Mouse (Mus musculus): ENCODE data around the gene Sort1. TPM values are rescaled to one million over a fixed set of nuclear protein-coding genes. Genes with fewer than 3 reads are reported as not detected.

Sort1 gene
- polyA plus RNA-seq, 1 experiment from 2014 or later: 7.6 TPM

DNA sequence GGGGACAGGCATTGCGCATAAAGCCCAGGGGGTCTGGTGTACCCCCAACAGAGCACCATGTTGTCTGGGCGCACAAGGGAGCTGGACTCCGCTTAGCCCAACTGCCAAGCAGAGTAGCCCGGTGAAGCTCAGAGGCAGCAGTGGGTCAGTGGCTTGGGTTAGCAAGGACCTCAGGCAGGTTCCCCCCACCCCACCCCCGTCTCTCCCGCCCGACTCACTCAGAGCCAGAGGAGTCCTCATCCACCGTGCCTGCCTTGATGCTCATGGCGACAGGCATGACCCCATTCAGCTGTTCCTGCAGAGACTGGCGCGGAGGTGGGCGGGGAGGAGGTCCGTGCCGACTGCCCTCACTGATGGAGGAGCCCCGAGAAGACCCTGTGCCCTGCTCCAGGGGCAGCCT lies 108.9 kb downstream of the Sort1 start:
- no peak for ATAC-seq (ENCODE audit: low FRiP score, low TSS enrichment)

DNA sequence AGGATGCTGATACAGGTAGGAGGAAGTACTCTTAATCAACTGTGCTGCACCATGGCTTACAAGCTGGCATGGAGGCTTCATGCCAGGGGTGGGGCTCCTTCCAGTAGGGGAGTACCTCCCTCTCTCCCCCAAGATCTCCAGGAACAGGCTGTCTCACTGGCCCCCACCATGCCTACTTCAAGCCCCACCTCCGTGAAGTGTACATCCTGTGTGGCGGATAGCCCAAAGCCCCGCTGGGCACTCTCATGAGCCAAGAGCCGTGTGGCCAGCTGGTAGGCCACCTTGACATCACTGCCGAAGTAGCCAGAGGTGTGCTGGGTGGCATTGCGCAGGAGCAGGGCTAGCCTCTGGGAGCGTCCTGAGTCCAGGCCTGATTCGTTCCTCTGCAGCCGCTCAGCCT lies 114.4 kb downstream of the Sort1 start:
- Histone ChIP-seq H3K27me3 (ENCODE audit: insufficient read depth, low read length) (no peaks in the 10 kb centered on the region), H3K4me3 (ENCODE audit: low read length) (no peak overlapping the region), H3K36me3 (ENCODE audit: insufficient read depth, low read length) (peaks cover 43% of the 10 kb centered on the region), H3K9ac (replicated peaks; ENCODE audit: low read length) (no peak overlapping the region), H3K4me2 (replicated peaks; ENCODE audit: low read depth, low read length) (no peak overlapping the region), H3K27ac (ENCODE audit: low read length) (no peak overlapping the region), H3K9me3 (ENCODE audit: low read length) (no peaks in the 10 kb centered on the region), H3K4me1 (ENCODE audit: insufficient read depth, low read length) (peaks cover 4% of the 10 kb centered on the region; the same call in 1 of the 2 replicates)
- no peak for ATAC-seq (ENCODE audit: low FRiP score, low TSS enrichment)
- 88% methylated on average over 9 of the region's 9 CpGs for WGBS

More for the DNA sequence above, 108.9 kb downstream of the Sort1 start:
- 49% methylated on average over 15 of the region's 15 CpGs for whole genome bisulfite sequencing
- peaks cover 8% of the 10 kb centered on the region for H3K36me3 ChIP-seq (ENCODE audit: insufficient read depth, low read length)
- H3K4me2 ChIP-seq (replicated peaks; ENCODE audit: low read depth, low read length): peak overlapping the region; percentile 36
- no peaks in the 10 kb centered on the region for H3K9me3 ChIP-seq (ENCODE audit: low read length)
- peak overlapping the region; percentile 73 for H3K27ac ChIP-seq (ENCODE audit: low read length)
- H3K9ac ChIP-seq (replicated peaks; ENCODE audit: low read length): no peak overlapping the region
- H3K27me3 ChIP-seq (ENCODE audit: insufficient read depth, low read length): no peaks in the 10 kb centered on the region
- H3K4me1 ChIP-seq (ENCODE audit: insufficient read depth, low read length): peaks cover 26% of the 10 kb centered on the region
- no peak overlapping the region; the same call in 1 of the 2 replicates for H3K4me3 ChIP-seq (ENCODE audit: low read length)

- Histone ChIP-seq H3K4me1 (ENCODE audit: insufficient read depth, low read length) (peaks cover 14% of the 10 kb centered on the region), H3K27me3 (ENCODE audit: insufficient read depth, low read length) (no peaks in the 10 kb centered on the region), H3K27ac (ENCODE audit: low read length) (no peak overlapping the region), H3K9me3 (ENCODE audit: low read length) (no peaks in the 10 kb centered on the region), H3K4me3 (ENCODE audit: low read length) (no peak overlapping the region), H3K36me3 (ENCODE audit: insufficient read depth, low read length) (peaks cover 43% of the 10 kb centered on the region), H3K4me2 (replicated peaks; ENCODE audit: low read depth, low read length) (no peak overlapping the region), H3K9ac (replicated peaks; ENCODE audit: low read length) (no peak overlapping the region)
- no peak for ATAC-seq (ENCODE audit: low FRiP score, low TSS enrichment)
- WGBS: 87% methylated on average over 5 of the region's 5 CpGs
These were observed 116.6 kb downstream of the Sort1 start for GRCm38 (mm10) chr3:108400442-108400841.

DNA sequence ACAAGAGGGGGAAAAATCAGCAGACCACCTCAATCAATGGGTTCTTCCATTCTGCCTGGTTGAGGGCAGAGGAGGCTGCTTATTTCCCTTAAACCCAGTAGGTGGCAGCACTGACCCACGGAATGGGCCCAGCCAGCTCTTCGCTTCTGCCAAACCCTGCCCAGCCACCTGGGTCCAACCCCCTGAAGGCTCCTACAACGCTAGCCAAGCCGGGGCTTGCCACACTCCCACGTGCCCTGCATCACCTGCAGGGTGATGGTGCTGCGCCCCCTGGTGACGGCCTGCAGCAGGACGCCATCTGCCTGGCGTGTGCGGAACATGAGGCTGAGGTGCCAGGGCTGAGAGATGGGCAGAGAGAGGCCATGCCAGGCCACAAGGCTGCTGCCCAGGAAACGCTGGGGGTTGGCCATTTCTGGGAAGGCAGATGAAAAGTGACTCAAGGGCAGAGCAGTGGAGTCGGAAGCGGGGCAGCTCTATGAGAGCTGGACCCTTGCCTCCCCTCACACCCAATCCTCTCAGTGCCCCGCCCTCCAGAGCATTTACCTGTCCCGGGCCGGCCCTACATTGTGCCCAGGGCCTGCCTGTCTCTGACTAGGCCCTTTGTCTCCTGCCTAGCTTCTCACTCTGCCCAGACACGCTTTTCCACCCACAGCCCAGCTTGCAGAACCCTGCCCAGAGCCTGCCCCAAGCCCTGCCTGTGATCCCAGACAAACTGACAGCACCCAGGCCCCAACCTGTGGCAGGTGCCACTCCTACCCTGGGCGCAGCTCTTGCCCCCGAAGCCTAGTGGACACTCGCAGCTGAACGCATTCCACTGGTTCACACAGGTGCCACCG lies 118.0 kb downstream of the Sort1 start:
- Histone ChIP-seq H3K4me1 (ENCODE audit: insufficient read depth, low read length) (peaks cover 25% of the 10 kb centered on the region), H3K27ac (ENCODE audit: low read length) (no peak overlapping the region), H3K36me3 (ENCODE audit: insufficient read depth, low read length) (peaks cover 47% of the 10 kb centered on the region), H3K4me2 (replicated peaks; ENCODE audit: low read depth, low read length) (peak overlapping the region; percentile 36), H3K4me3 (ENCODE audit: low read length) (0 out of 2 replicates have a peak overlapping the region, but pooled peaks have one; percentile 10), H3K27me3 (ENCODE audit: insufficient read depth, low read length) (no peaks in the 10 kb centered on the region), H3K9me3 (ENCODE audit: low read length) (no peaks in the 10 kb centered on the region), H3K9ac (replicated peaks; ENCODE audit: low read length) (peak overlapping the region; percentile 31; the same call in 1 of the 2 replicates)
- WGBS: 40% methylated on average over 22 of the region's 22 CpGs
- ATAC-seq (ENCODE audit: low FRiP score, low TSS enrichment): peak; percentile 93

DNA sequence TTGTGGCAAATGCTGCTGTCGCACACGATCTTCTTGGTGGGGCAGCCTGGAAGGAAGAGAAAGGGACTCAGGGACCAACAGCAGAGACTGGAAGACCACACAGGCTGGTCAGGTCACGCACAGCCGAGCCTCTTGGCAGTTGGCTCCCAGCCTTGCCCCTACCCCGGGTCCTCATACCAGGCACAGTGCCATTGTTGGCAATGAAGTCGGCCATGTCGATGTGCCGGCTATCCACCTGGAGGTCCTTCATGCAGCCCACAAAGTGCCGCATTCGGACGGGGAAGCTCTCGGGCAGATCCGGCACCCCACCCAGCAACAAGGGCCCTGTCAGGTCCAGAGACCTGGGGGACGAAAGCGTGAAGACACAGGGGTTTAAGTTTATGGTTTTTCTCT lies 118.6 kb downstream of the Sort1 start:
- Histone ChIP-seq H3K27me3 (ENCODE audit: insufficient read depth, low read length) (no peaks in the 10 kb centered on the region), H3K36me3 (ENCODE audit: insufficient read depth, low read length) (peaks cover 48% of the 10 kb centered on the region), H3K4me2 (replicated peaks; ENCODE audit: low read depth, low read length) (no peak overlapping the region), H3K4me3 (ENCODE audit: low read length) (no peak overlapping the region), H3K9me3 (ENCODE audit: low read length) (no peaks in the 10 kb centered on the region), H3K27ac (ENCODE audit: low read length) (no peak overlapping the region), H3K9ac (replicated peaks; ENCODE audit: low read length) (no peak overlapping the region), H3K4me1 (ENCODE audit: insufficient read depth, low read length) (peaks cover 25% of the 10 kb centered on the region)
- 89% methylated on average over 15 of the region's 15 CpGs for WGBS
- ATAC-seq (ENCODE audit: low FRiP score, low TSS enrichment): no peak

DNA sequence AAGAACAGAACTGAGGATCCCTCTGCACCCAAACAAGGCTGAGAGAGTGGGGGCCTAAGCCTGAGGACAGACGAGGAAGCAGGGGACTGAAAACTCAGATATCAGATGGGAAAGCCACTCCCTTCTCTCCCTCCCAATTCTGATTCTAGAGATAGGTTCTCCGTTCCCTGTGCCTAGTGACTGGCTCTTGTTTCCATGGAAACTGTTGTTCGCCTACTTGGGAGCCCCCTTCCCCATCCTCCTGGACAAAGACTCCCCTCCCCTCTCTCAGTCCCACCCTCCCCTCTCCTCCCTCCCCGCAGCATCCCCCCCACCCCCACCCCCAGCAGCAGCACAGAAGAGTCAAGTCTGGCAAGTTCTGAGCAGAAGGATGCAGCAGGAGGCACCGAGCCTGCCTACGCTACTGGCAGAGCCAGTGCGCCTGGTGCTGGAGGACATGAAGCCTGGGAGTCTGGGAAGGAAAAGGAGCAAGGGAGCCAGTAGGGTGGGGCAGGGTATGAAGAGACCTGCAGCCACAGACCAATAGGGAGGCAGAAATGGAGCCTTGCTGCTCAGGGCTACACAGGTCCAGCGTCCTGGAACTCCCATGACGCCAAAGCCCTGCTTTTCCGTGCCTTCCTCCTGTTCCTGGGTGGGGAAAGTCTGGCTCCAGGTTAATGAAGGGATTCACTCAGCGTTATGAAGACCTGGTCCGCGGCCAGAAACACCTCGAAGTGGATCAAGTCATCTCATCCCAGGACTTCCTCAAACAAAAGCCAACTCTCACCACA lies 121.8 kb downstream of the Sort1 start:
- 52% methylated on average over 13 of the region's 14 CpGs for WGBS
- Histone ChIP-seq H3K4me2 (replicated peaks; ENCODE audit: low read depth, low read length) (no peak overlapping the region), H3K4me1 (ENCODE audit: insufficient read depth, low read length) (peaks cover 40% of the 10 kb centered on the region), H3K36me3 (ENCODE audit: insufficient read depth, low read length) (peaks cover 22% of the 10 kb centered on the region; the same call in 1 of the 2 replicates), H3K27ac (ENCODE audit: low read length) (no peak overlapping the region), H3K9ac (replicated peaks; ENCODE audit: low read length) (no peak overlapping the region), H3K9me3 (ENCODE audit: low read length) (no peaks in the 10 kb centered on the region), H3K4me3 (ENCODE audit: low read length) (no peak overlapping the region), H3K27me3 (ENCODE audit: insufficient read depth, low read length) (no peaks in the 10 kb centered on the region)
- ATAC-seq (ENCODE audit: low FRiP score, low TSS enrichment): no peak

GRCm38 (mm10) chr3:108406306-108406885 lies 122.5 kb downstream of the Sort1 start:
- WGBS: 88% methylated on average over 24 of the region's 24 CpGs
- H3K9ac ChIP-seq (replicated peaks; ENCODE audit: low read length): no peak overlapping the region
- H3K9me3 ChIP-seq (ENCODE audit: low read length): no peaks in the 10 kb centered on the region
- no peak for ATAC-seq (ENCODE audit: low FRiP score, low TSS enrichment)
- H3K27me3 ChIP-seq (ENCODE audit: insufficient read depth, low read length): no peaks in the 10 kb centered on the region
- H3K36me3 ChIP-seq (ENCODE audit: insufficient read depth, low read length): peaks cover 15% of the 10 kb centered on the region; the same call in 1 of the 2 replicates
- H3K4me1 ChIP-seq (ENCODE audit: insufficient read depth, low read length): peaks cover 43% of the 10 kb centered on the region
- H3K4me3 ChIP-seq (ENCODE audit: low read length): no peak overlapping the region
- no peak overlapping the region for H3K4me2 ChIP-seq (replicated peaks; ENCODE audit: low read depth, low read length)
- H3K27ac ChIP-seq (ENCODE audit: low read length): no peak overlapping the region

DNA sequence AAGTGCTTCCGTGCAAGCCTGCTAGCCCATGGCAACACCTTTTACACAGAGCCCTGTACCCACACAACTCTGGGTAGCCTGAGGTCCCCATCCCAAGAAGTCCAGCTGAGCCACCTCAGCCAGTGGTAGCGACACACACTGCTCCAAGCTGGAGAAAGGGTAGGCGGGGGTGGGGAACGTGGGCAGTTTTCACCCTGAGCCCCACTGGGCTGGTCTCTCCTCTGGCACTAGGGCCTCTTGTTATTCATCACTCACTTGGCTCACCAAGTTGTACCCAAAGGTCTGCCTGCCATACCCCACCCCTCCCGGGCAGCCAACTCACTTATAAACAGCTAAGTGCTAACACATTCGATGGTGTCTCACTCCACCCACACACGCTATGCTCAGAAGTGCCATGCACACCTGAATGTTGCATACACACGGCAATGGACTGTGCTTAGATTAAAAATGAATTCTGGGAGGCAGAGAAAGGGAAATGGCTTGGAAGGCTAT lies 124.7 kb downstream of the Sort1 start:
- Histone ChIP-seq H3K27ac (ENCODE audit: low read length) (no peak overlapping the region), H3K4me3 (ENCODE audit: low read length) (no peak overlapping the region), H3K9me3 (ENCODE audit: low read length) (peaks cover 12% of the 10 kb centered on the region), H3K4me1 (ENCODE audit: insufficient read depth, low read length) (peaks cover 54% of the 10 kb centered on the region), H3K27me3 (ENCODE audit: insufficient read depth, low read length) (no peaks in the 10 kb centered on the region), H3K9ac (replicated peaks; ENCODE audit: low read length) (no peak overlapping the region), H3K36me3 (ENCODE audit: insufficient read depth, low read length) (peaks cover 26% of the 10 kb centered on the region), H3K4me2 (replicated peaks; ENCODE audit: low read depth, low read length) (no peak overlapping the region)
- no peak for ATAC-seq (ENCODE audit: low FRiP score, low TSS enrichment)
- WGBS: 92% methylated on average over 8 of the region's 8 CpGs

- Histone ChIP-seq H3K4me2 (replicated peaks; ENCODE audit: low read depth, low read length) (peak overlapping the region; percentile 53), H3K27ac (ENCODE audit: low read length) (peak overlapping the region; percentile 99), H3K27me3 (ENCODE audit: insufficient read depth, low read length) (no peaks in the 10 kb centered on the region), H3K9ac (replicated peaks; ENCODE audit: low read length) (peak overlapping the region; percentile 67), H3K4me1 (ENCODE audit: insufficient read depth, low read length) (peaks cover 52% of the 10 kb centered on the region), H3K36me3 (ENCODE audit: insufficient read depth, low read length) (peaks cover 36% of the 10 kb centered on the region), H3K9me3 (ENCODE audit: low read length) (peaks cover 24% of the 10 kb centered on the region), H3K4me3 (ENCODE audit: low read length) (peak overlapping the region; percentile 31)
- ATAC-seq (ENCODE audit: low FRiP score, low TSS enrichment): no peak
- WGBS: 50% methylated on average over 8 of the region's 8 CpGs
These were observed 125.9 kb downstream of the Sort1 start for GRCm38 (mm10) chr3:108409656-108410358.
